Mouse (Mus musculus) adrenal gland, adult 8-10 months (tissue): ENCODE data around the gene Dhx32. TPM values are rescaled to one million over a fixed set of nuclear protein-coding genes. Genes with fewer than 3 reads are reported as not detected.

ENCODE experiments used
- DNase-seq: peaks from one replicate; pipeline ENCODE4 v3.0.0; 2022
- total RNA-seq, 4 experiments: library from RNA; stranded (reverse); gene quantifications; 2 replicates each; pipeline ENCODE4 v1.2.4; 2022

The Dhx32 gene
- total RNA-seq = 10 to 100 TPM; 57.3 to 62.8 (median 61.1) TPM

GRCm38 (mm10) chr7:133782717-133783435 lies at the start of gene Dhx32:
Gene Dhx32, minus strand, starts transcription at chr7:133782726.
- DNase-seq = peak; percentile 68

- DNase-seq = no peak
Measured at GRCm38 (mm10) chr7:133829579-133829978, 47.1 kb upstream of the Dhx32 start.

GRCm38 (mm10) chr7:133828514-133828913 lies 46.0 kb upstream of the Dhx32 start:
- DNase-seq = no peak

GRCm38 (mm10) chr7:133824579-133824978 lies 42.1 kb upstream of the Dhx32 start:
- no peak for DNase-seq

GRCm38 (mm10) chr7:133823751-133824150 lies 41.2 kb upstream of the Dhx32 start:
- no peak for DNase-seq

- no peak for DNase-seq
Measured at GRCm38 (mm10) chr7:133813331-133813730, 30.8 kb upstream of the Dhx32 start.

- DNase-seq = no peak
Measured at GRCm38 (mm10) chr7:133812927-133813326, 30.4 kb upstream of the Dhx32 start.

- peak; percentile 26 for DNase-seq
Measured at GRCm38 (mm10) chr7:133805614-133806175, 23.2 kb upstream of the Dhx32 start.

GRCm38 (mm10) chr7:133801823-133802222 lies 19.3 kb upstream of the Dhx32 start:
- DNase-seq = peak; percentile 18

- DNase-seq = no peak
Measured at GRCm38 (mm10) chr7:133799928-133800327, 17.4 kb upstream of the Dhx32 start.

GRCm38 (mm10) chr7:133794720-133795119 lies 12.2 kb upstream of the Dhx32 start:
- DNase-seq = no peak

- DNase-seq = peak; percentile 74
Measured at GRCm38 (mm10) chr7:133793248-133794131, 11.0 kb upstream of the Dhx32 start.

GRCm38 (mm10) chr7:133792771-133793170 lies 10.2 kb upstream of the Dhx32 start:
- DNase-seq = no peak

GRCm38 (mm10) chr7:133790608-133791229 lies 8.2 kb upstream of the Dhx32 start:
- no peak for DNase-seq

GRCm38 (mm10) chr7:133790171-133790570 lies 7.6 kb upstream of the Dhx32 start:
- DNase-seq = no peak

- no peak for DNase-seq
Measured at GRCm38 (mm10) chr7:133788147-133788546, 5.6 kb upstream of the Dhx32 start.

- DNase-seq = no peak
Measured at GRCm38 (mm10) chr7:133787571-133787970, 5.0 kb upstream of the Dhx32 start.

- no peak for DNase-seq
Measured at GRCm38 (mm10) chr7:133781991-133782390, 535 bp downstream of the Dhx32 start.

GRCm38 (mm10) chr7:133781583-133781982 lies 943 bp downstream of the Dhx32 start:
- DNase-seq = no peak

- peak; percentile 81 for DNase-seq
Measured at GRCm38 (mm10) chr7:133776626-133776996, 5.9 kb downstream of the Dhx32 start, which contains the start of gene Fank1. Gene Fank1, plus strand, starts transcription at chr7:133776861.

GRCm38 (mm10) chr7:133775796-133776625 lies 6.5 kb downstream of the Dhx32 start:
- DNase-seq = peak; percentile 37

GRCm38 (mm10) chr7:133775179-133775578 lies 7.3 kb downstream of the Dhx32 start:
- peak; percentile 57 for DNase-seq
